Mouse (Mus musculus): ENCODE results near the gene Tmem108.

DNA sequence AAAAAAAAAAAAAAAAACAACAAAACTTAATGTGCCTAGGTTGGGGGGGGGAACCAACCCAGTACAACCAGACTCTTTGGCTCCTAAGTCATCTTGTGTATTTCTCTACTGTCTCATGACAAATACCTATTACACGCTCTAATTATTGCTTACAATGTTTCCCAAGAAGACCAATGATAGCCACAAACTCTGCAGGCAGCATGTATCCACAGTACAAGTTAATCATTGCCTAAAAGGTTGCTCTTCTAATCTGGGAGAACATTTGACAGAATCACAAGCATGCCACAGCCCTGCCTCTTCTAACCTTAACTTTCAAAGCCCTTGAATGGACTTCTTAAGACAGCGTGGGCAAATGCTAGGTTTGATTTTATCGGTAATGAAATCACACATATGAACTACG is 88.8 kb downstream of the Tmem108 start:
- TF ChIP-seq CTCF (IDR thresholded peaks at IDR 0.05; ENCODE audit: control insufficient read depth, insufficient read depth, insufficient read length) (no peak), USF1 (IDR thresholded peaks at IDR 0.05; ENCODE audit: low read depth) (no peak), MAX (IDR thresholded peaks at IDR 0.05) (no peak), MYOD1 (IDR thresholded peaks at IDR 0.05; ENCODE audit: control insufficient read depth, insufficient read length, low read depth) (no peak), FOSL1 (IDR thresholded peaks at IDR 0.05; ENCODE audit: insufficient read depth, low read length, poor library complexity, severe bottlenecking) (no peak), CEBPB (IDR thresholded peaks at IDR 0.05; ENCODE audit: low read depth) (no peak)

Measured in C2C12 (cell line).